Comparison of ENCODE assay signal across 16 mouse cellular contexts in the genomic region with DNA sequence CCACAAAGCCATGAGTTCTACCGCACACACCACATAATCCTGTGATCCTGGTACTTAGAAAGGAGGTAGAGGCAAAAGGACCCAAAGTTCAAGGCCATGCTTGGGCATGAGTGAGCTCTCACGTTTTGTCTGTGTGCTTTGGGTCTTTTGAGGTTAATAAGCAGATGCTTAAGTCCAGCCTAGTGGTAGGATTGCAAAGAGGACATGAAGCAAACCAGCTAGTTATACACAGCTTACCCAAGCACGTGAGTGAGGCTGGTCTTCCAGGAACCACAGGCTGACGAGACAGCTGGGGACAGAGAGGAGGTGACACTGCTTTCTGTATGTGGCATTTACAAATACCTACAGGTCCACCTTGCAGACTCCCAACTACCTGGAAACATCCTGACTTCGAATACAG. TPM values are rescaled to one million over a fixed set of nuclear protein-coding genes. Genes with fewer than 3 reads are reported as not detected.
DNase-seq lines count a peak whose midpoint lies in the region; ATAC-seq and TF ChIP-seq lines count a peak whose summit lies in the region.
"Had no signal": no experiment of that assay in that cellular context is flagged by ENCODE, and none has a peak within 500 bp of the region (broad histone marks: within the 10 kb centered on the region; RNA-seq: fewer than 3 reads in every experiment).

No protein-coding gene starts in this region.

- peak; percentile 45; the same call in 1 of the 2 replicates for ATAC-seq in forebrain, embryonic 13.5 days
- no peak for ATAC-seq in forebrain, postnatal 0 days
- no peak for ATAC-seq in heart, embryonic 12.5 days (ENCODE audit: insufficient number of reproducible peaks, low FRiP score)
- ATAC-seq in midbrain, embryonic 11.5 days (ENCODE audit: low FRiP score): no peak
- ATAC-seq in midbrain, embryonic 15.5 days (replicated peaks): no peak
- no peak for ATAC-seq in hindbrain, embryonic 13.5 days (ENCODE audit: low FRiP score)
- ATAC-seq: forebrain, embryonic 16.5 days; hindbrain, embryonic 16.5 days; inflammation-experienced regulatory T-cells, adult 6 months; intestine, postnatal 0 days had no signal

- no peak overlapping the region for H3K4me2 ChIP-seq in forebrain, embryonic 13.5 days
- H3K4me2 ChIP-seq in forebrain, postnatal 0 days (ENCODE audit: low read depth): no peak overlapping the region
- no peak overlapping the region for H3K4me2 ChIP-seq in heart, embryonic 12.5 days
- H3K4me2 ChIP-seq in midbrain, embryonic 11.5 days: no peak overlapping the region
- no peak overlapping the region for H3K4me2 ChIP-seq in midbrain, embryonic 15.5 days
- no peak overlapping the region for H3K4me2 ChIP-seq in hindbrain, embryonic 13.5 days
- H3K4me2 ChIP-seq: embryonic facial prominence, embryonic 15.5 days; heart, embryonic 13.5 days had no signal

- H3K4me1 ChIP-seq in forebrain, embryonic 13.5 days: no peaks in the 10 kb centered on the region
- no peaks in the 10 kb centered on the region for H3K4me1 ChIP-seq in forebrain, postnatal 0 days (ENCODE audit: insufficient read depth)
- H3K4me1 ChIP-seq in heart, embryonic 12.5 days (replicated peaks): no peaks in the 10 kb centered on the region
- no peaks in the 10 kb centered on the region for H3K4me1 ChIP-seq in midbrain, embryonic 11.5 days (ENCODE audit: control insufficient read depth, insufficient read depth, low read length)
- no peaks in the 10 kb centered on the region for H3K4me1 ChIP-seq in midbrain, embryonic 15.5 days
- no peaks in the 10 kb centered on the region for H3K4me1 ChIP-seq in hindbrain, embryonic 13.5 days (replicated peaks)
- H3K4me1 ChIP-seq: embryonic facial prominence, embryonic 15.5 days had no signal

- no peaks in the 10 kb centered on the region for H3K27me3 ChIP-seq in forebrain, embryonic 13.5 days
- no peaks in the 10 kb centered on the region for H3K27me3 ChIP-seq in forebrain, postnatal 0 days (ENCODE audit: insufficient read depth, low read length)
- no peaks in the 10 kb centered on the region for H3K27me3 ChIP-seq in heart, embryonic 12.5 days (replicated peaks)
- H3K27me3 ChIP-seq in midbrain, embryonic 11.5 days (ENCODE audit: control insufficient read depth, insufficient read depth, low read length): no peaks in the 10 kb centered on the region
- H3K27me3 ChIP-seq in midbrain, embryonic 15.5 days (replicated peaks): no peaks in the 10 kb centered on the region
- no peaks in the 10 kb centered on the region for H3K27me3 ChIP-seq in hindbrain, embryonic 13.5 days
- H3K27me3 ChIP-seq: embryonic facial prominence, embryonic 15.5 days; heart, embryonic 13.5 days had no signal

- WGBS in forebrain, embryonic 13.5 days: 83% methylated on average over 5 of the region's 5 CpGs
- 81% methylated on average over 5 of the region's 5 CpGs for WGBS in forebrain, postnatal 0 days
- WGBS in heart, embryonic 12.5 days: 73% methylated on average over 5 of the region's 5 CpGs
- 80% methylated on average over 5 of the region's 5 CpGs for WGBS in midbrain, embryonic 11.5 days
- 81% methylated on average over 5 of the region's 5 CpGs for WGBS in midbrain, embryonic 15.5 days
- 88% methylated on average over 5 of the region's 5 CpGs for WGBS in hindbrain, embryonic 13.5 days

- TF ChIP-seq CTCF in forebrain, postnatal 0 days (IDR thresholded peaks at IDR 0.05; ENCODE audit: low read depth): no peak

- no peaks in the 10 kb centered on the region for H3K9me3 ChIP-seq in forebrain, embryonic 13.5 days (replicated peaks)
- no peaks in the 10 kb centered on the region for H3K9me3 ChIP-seq in forebrain, postnatal 0 days (ENCODE audit: low read length)
- no peaks in the 10 kb centered on the region for H3K9me3 ChIP-seq in heart, embryonic 12.5 days (replicated peaks)
- H3K9me3 ChIP-seq in midbrain, embryonic 11.5 days (ENCODE audit: control insufficient read depth, low read length): no peaks in the 10 kb centered on the region
- no peaks in the 10 kb centered on the region for H3K9me3 ChIP-seq in midbrain, embryonic 15.5 days
- H3K9me3 ChIP-seq in hindbrain, embryonic 13.5 days: no peaks in the 10 kb centered on the region
- H3K9me3 ChIP-seq: embryonic facial prominence, embryonic 15.5 days; heart, embryonic 13.5 days had no signal

- H3K36me3 ChIP-seq in forebrain, embryonic 13.5 days (ENCODE audit: poor library complexity, severe bottlenecking): peaks cover 26% of the 10 kb centered on the region
- H3K36me3 ChIP-seq in forebrain, postnatal 0 days (ENCODE audit: insufficient read depth): peaks cover 20% of the 10 kb centered on the region
- H3K36me3 ChIP-seq in heart, embryonic 12.5 days: peaks cover 25% of the 10 kb centered on the region
- peaks cover 3% of the 10 kb centered on the region; the same call in 1 of the 2 replicates for H3K36me3 ChIP-seq in midbrain, embryonic 11.5 days (ENCODE audit: control insufficient read depth, insufficient read depth, low read length)
- peaks cover 5% of the 10 kb centered on the region; the same call in 1 of the 2 replicates for H3K36me3 ChIP-seq in midbrain, embryonic 15.5 days (replicated peaks)
- H3K36me3 ChIP-seq in hindbrain, embryonic 13.5 days: peaks cover 32% of the 10 kb centered on the region

- H3K27ac ChIP-seq in forebrain, embryonic 13.5 days: no peak overlapping the region
- H3K27ac ChIP-seq in forebrain, postnatal 0 days (ENCODE audit: low read depth, low read length): no peak overlapping the region
- no peak overlapping the region for H3K27ac ChIP-seq in heart, embryonic 12.5 days (ENCODE audit: poor library complexity, severe bottlenecking)
- H3K27ac ChIP-seq in midbrain, embryonic 11.5 days (ENCODE audit: low read depth, low read length): no peak overlapping the region
- H3K27ac ChIP-seq in midbrain, embryonic 15.5 days: no peak overlapping the region
- H3K27ac ChIP-seq in hindbrain, embryonic 13.5 days: no peak overlapping the region
- H3K27ac ChIP-seq: embryonic facial prominence, embryonic 15.5 days; heart, embryonic 13.5 days had no signal

- H3K4me3 ChIP-seq in forebrain, embryonic 13.5 days: no peak overlapping the region
- no peak overlapping the region for H3K4me3 ChIP-seq in forebrain, postnatal 0 days (ENCODE audit: low read depth, low read length)
- H3K4me3 ChIP-seq in heart, embryonic 12.5 days: no peak overlapping the region
- no peak overlapping the region for H3K4me3 ChIP-seq in midbrain, embryonic 11.5 days (ENCODE audit: low read depth, low read length)
- no peak overlapping the region for H3K4me3 ChIP-seq in midbrain, embryonic 15.5 days
- no peak overlapping the region for H3K4me3 ChIP-seq in hindbrain, embryonic 13.5 days
- H3K4me3 ChIP-seq: embryonic facial prominence, embryonic 15.5 days; heart, embryonic 13.5 days had no signal

- DNase-seq in forebrain, postnatal 0 days: no peak
- DNase-seq in heart, adult 11 months: peak; percentile 70
- peak; percentile 76 for DNase-seq in midbrain, embryonic 11.5 days (ENCODE audit: low spot score, missing footprints)
- DNase-seq: adrenal gland, postnatal 25 days; cerebellum, postnatal 10 days; embryo, embryonic 11 days had no signal

- H3K9ac ChIP-seq in forebrain, embryonic 13.5 days: no peak overlapping the region
- no peak overlapping the region for H3K9ac ChIP-seq in forebrain, postnatal 0 days
- no peak overlapping the region for H3K9ac ChIP-seq in heart, embryonic 12.5 days
- H3K9ac ChIP-seq in midbrain, embryonic 11.5 days (ENCODE audit: low read length): no peak overlapping the region
- H3K9ac ChIP-seq in midbrain, embryonic 15.5 days: no peak overlapping the region
- H3K9ac ChIP-seq in hindbrain, embryonic 13.5 days: no peak overlapping the region
- H3K9ac ChIP-seq: embryonic facial prominence, embryonic 15.5 days; heart, embryonic 13.5 days had no signal

RNA-seq across cellular contexts. Expression of gene Tfam, which starts 14.3 kb away (rescaled TPM):
- polyA plus RNA-seq in forebrain, embryonic 13.5 days (2015; fragmentation: Nextera tagmentation; extraction: Ambion mirVana): 75.8 and 78.5 TPM in 2 replicates
- 25.1 and 50.9 TPM in 2 replicates for total RNA-seq in forebrain, postnatal 0 days (2014; rRNA removed)
- 46.9 and 47.7 TPM in 2 replicates for polyA plus RNA-seq in forebrain, postnatal 0 days (2015; fragmentation: Nextera tagmentation; extraction: Ambion mirVana)
- polyA plus RNA-seq in heart, embryonic 12.5 days (2016; fragmentation: Nextera tagmentation; extraction: Ambion mirVana): 60.0 and 63.7 TPM in 2 replicates
- polyA plus RNA-seq in midbrain, embryonic 11.5 days (2014; fragmentation: Nextera tagmentation; extraction: Ambion mirVana): 101 and 111 TPM in 2 replicates
- polyA plus RNA-seq in midbrain, embryonic 15.5 days (2015; fragmentation: Nextera tagmentation; extraction: Ambion mirVana): 42.0 and 51.4 TPM in 2 replicates
- 56.1 and 56.5 TPM in 2 replicates for polyA plus RNA-seq in hindbrain, embryonic 13.5 days (2015; fragmentation: Nextera tagmentation; extraction: Ambion mirVana)

RNA-seq across cellular contexts. Expression of gene Ube2d1, which starts 32.6 kb away (rescaled TPM):
- polyA plus RNA-seq in forebrain, embryonic 13.5 days (2015; fragmentation: Nextera tagmentation; extraction: Ambion mirVana): 142 and 155 TPM in 2 replicates
- 80.7 and 82.6 TPM in 2 replicates for total RNA-seq in forebrain, postnatal 0 days (2014; rRNA removed)
- polyA plus RNA-seq in forebrain, postnatal 0 days (2015; fragmentation: Nextera tagmentation; extraction: Ambion mirVana): 227 and 232 TPM in 2 replicates
- 66.2 and 68.1 TPM in 2 replicates for polyA plus RNA-seq in heart, embryonic 12.5 days (2016; fragmentation: Nextera tagmentation; extraction: Ambion mirVana)
- polyA plus RNA-seq in midbrain, embryonic 11.5 days (2014; fragmentation: Nextera tagmentation; extraction: Ambion mirVana): 176 and 184 TPM in 2 replicates
- polyA plus RNA-seq in midbrain, embryonic 15.5 days (2015; fragmentation: Nextera tagmentation; extraction: Ambion mirVana): 169 and 180 TPM in 2 replicates
- polyA plus RNA-seq in hindbrain, embryonic 13.5 days (2015; fragmentation: Nextera tagmentation; extraction: Ambion mirVana): 182 and 186 TPM in 2 replicates
